Mouse (Mus musculus) urinary bladder, adult 18-20 months (tissue): ENCODE results near the gene Ctnnbl1.
A peak's percentile ranks its signal among the peaks of the same experiment; 100 is the strongest.

ENCODE experiments used
- DNase-seq, 2 experiments: peaks; one replicate each; pipeline ENCODE4 v3.0.0; 2022; ENCODE audit warnings: low spot score in 2 of 2, mixed read lengths in 2 of 2

The Ctnnbl1 gene

DNA sequence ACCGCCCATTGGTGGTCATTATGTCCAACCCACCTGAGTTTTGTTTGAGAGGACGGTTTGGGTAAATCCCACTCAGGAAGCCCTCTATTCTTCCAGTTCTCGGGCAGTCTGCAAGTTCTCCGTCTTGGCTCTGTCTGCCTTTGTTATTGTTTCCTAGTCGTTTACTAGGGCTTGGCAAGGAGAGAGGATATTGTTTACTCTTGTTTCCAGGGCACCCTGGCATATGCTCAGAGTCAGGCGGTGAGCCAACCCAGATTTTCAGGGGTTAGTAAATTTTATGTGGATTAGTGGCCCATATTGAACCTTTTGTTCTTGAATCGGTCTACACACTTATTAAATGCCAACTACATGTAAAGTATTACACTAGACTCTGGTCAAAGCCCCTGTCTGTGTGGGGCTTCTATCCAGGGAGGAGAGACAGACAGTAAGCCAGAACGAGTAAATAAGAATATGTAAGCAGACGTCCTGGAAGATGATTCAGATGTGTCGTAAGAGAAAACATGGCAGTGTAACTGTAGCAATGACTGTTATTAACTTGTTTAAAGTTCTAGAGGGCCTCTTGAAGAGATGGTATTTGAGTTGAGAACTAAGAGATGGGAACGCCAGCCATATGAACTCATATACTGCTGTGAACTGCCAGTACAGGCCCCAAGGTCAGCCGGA, 13.9 kb downstream of the Ctnnbl1 start:
- no peak for DNase-seq

DNA sequence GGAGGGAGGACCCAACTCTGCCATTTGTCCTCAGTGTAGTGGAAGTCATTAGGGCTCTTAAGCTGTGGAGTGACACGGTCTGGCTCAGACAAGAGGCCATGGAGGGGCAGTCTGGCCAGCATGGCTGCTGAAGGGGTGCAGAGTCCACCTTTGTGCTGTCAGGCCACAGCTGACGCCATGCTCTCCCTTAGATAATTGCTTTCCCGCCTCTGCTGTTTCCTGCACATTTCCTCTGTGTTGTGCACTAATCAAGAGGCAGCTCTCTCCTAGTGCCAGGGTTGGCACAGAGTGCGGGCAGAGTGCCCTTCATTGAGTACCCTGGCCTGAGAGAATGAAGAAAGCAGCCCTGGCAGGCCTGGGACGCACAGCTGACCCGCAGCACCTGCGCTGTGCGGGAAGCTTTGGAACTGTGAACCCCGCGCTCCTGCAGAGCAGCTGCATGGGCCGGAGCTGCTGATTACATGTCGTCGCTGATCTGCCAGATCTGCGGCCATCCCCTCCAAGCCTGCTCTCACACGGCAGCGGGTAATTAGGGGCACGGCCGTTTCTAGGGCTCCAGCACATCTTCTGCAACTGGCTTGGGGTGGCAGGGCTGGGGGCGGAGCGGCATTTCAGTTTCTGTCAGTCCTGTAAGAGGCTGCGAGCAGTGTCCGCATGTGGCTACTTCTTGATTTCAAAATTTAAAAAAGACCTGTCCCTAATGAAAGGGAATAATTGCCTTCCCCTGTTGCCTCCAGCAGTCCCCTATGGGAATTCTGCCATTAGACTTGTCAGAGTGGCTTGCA, 14.6 kb downstream of the Ctnnbl1 start:
- no peak for DNase-seq

DNA sequence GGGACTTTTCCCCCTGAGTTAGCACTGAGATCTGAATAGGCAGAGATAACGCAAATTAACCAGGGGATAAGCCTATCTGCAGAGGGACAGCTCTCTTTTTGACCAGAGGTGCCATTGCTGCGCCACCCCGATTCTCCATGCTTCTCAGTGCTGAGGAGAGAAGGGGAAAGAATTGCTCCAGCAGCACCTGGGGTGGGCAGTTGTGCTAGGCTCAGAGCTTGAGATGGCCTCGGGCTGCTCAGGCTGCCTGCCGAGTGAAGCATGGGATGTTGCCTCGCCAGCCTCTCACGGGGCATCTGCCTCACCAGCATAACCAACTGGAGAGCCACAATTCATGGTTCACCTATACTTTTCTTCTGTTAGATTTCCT, 15.2 kb downstream of the Ctnnbl1 start:
- DNase-seq, result no peak

- no peak for DNase-seq
Observed at GRCm38 (mm10) chr2:157755771-157756170, 18.6 kb downstream of the Ctnnbl1 start.

GRCm38 (mm10) chr2:157756193-157756592, 19.0 kb downstream of the Ctnnbl1 start:
- DNase-seq, result no peak

DNA sequence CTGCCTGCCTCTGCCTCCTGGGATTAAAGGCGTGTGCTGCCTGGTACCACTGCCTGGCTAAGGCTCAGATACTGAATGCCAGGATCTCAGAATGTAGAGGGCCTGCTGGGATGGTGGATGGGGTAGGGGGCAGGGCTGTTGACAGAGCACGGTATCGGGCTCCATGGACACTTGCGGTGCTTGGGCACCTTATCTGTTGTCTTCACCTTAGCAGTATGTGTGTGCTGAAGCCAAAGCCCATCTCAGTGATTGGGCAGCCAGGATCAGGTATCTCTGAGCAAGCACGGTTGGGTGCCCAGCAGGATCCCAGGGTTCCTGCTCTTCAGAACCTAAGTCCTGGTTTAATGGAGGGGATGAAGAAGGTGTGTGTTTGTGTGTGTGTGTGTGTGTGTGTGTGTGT, 21.2 kb downstream of the Ctnnbl1 start:
- no peak for DNase-seq

GRCm38 (mm10) chr2:157759717-157760116, 22.5 kb downstream of the Ctnnbl1 start:
- no peak for DNase-seq

DNA sequence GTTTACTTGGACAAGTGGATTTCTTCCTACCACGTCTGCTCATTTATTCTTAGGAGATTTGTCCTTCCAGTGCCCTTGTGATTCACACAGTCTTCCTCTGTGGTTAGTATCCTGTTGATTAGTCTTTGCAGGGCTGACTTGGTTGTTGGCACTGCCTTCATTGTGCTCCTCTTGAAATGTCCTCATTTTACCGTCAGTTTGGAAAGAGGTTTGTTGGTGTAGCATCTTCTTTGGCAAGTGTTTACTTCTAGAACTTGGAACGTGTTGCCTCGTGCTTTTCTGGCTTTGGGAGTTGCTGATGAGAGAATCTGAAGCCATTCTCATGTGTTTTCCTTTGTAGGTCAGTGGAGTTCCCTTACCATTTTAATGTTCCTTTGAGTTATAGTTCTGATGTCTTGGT, 25.7 kb downstream of the Ctnnbl1 start:
- DNase-seq, result no peak

DNA sequence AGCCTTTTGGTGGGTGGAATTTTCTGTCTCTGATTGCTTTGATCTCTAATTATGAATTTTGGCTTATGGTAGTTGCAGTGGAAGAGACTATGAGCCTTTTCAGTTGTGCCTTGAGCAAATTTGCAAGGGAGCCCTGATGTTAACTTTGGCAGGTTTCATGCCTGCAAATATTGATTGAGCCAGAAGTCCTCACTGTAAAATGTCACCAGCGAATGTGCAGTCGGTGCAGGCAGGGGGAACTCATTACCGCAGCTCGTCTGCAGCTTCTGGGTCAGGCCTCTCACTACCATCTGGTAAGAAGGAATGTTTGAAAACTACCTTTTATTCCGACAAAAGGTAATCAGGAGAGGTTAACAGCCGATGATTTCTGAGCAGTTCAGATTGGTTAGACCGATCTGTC, 29.4 kb downstream of the Ctnnbl1 start:
- no peak for DNase-seq

DNA sequence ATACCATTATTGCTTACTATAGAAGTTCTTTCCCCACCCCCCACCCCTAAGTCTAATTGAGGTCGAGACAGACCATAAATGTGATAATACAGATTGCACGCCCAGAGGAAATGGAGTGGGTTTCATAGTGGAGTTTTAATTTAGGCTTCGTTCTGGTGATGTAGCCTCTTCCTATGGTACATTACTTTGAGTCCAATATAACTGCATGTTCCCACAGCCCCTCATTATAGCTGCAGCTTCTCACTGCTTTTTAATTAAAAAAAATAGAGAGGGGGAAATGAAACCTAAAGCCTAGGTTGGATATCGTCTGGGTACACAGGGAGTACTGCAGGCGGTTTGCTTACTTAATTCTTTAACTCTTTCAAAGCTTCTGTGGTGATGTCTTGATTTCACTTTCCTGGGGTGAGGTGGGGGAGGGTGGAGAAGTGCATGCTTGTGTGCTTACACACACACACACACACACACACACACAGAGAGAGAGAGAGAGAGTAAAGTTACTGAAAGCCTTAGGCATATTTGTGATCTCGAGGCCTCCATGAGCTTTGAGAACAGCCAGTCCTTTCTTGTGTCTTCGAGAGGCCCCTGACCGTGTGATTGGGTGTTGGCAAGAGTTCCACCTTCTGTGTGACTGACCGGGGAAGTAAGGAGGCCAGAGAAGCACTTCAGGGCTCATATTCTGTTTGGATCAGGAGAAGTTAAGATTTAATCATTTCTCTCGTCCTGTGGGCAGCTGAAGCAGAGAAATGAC, 31.7 kb downstream of the Ctnnbl1 start:
- no peak for DNase-seq

DNA sequence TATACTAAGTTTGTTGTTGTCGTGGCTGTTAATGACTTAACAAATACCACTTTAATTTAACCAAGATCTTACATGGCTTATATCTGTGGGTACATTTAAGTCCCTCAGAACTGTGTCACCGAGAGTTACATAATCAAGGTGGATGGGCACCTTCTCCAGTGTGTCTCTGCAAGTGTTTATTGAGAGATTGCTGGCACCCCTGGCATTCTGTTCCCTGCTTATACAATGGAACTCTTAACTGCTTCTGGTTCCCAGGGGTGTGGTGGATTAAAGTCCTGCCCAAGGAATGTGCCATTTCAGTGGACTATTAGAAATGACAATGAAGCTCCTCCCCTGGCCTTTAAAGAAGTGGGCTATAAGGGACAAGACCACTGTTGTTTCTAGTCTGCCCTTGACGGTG, 33.6 kb downstream of the Ctnnbl1 start:
- DNase-seq, result no peak

DNA sequence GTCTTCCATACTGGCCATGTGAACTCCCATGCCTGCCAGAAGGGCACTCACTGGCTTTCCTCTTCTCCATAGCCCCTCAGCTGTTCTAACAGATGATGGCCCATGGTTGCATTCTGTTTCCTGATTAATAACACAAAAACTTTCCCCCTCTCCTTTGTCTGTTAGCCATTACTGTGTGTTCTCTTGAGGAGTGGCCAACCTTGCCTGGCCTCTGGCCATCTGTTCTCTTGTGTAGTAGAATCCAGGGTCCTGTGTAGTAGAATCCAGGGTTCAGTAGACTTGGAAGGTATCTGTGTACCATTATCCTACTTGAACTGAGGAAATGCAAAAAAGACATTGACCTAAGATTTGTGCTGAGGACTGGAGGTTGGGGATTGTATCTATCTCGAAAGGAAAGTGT, 36.5 kb downstream of the Ctnnbl1 start:
- no peak for DNase-seq

DNA sequence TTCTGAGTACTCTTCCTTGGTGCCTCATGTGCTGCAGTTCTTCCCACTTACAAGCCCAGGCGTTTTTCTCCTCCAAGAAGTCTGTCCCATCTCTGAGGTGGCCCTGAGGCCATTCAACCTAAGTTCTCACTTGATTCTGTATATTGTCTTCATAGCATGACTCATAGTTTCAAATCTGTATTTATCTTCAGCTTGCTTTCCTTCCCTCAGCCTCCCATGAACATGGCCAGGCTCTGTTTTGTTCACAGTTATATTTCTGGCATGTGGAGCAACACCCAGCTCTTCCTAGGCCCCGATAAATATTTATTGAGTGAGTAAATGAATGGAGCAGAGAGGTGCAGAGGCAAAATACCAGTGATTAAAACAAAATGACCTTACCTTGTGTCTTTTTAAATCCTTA, 38.8 kb downstream of the Ctnnbl1 start:
- DNase-seq, result no peak

GRCm38 (mm10) chr2:157780956-157781355, 43.8 kb downstream of the Ctnnbl1 start:
- no peak for DNase-seq

- DNase-seq, result no peak
Observed at GRCm38 (mm10) chr2:157783152-157783551, 46.0 kb downstream of the Ctnnbl1 start.

- no peak for DNase-seq
Observed at GRCm38 (mm10) chr2:157784238-157784637, 47.0 kb downstream of the Ctnnbl1 start.

DNA sequence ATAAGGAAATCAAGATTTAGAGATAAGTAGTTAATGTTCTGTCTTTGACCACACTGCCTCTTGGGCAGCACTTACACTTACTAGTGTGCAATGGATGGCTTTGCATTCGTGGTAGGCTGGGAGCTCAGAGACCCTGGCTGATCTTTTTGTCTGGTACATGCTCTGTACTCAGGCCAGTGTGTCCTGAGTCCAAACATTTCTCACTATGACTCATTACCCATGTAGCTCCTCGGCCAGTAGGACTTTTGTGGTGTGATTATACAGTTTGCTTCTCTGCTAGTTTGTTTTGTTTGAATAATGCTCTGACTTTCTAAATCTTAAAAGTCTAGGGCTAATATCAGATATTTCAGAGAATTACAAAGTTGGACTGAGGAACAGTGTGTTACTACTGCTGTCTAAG, 47.4 kb downstream of the Ctnnbl1 start:
- peak in 1 of 2 experiments; percentile 11 for DNase-seq

- no peak for DNase-seq
Observed at GRCm38 (mm10) chr2:157789226-157789625, 52.0 kb downstream of the Ctnnbl1 start.

DNA sequence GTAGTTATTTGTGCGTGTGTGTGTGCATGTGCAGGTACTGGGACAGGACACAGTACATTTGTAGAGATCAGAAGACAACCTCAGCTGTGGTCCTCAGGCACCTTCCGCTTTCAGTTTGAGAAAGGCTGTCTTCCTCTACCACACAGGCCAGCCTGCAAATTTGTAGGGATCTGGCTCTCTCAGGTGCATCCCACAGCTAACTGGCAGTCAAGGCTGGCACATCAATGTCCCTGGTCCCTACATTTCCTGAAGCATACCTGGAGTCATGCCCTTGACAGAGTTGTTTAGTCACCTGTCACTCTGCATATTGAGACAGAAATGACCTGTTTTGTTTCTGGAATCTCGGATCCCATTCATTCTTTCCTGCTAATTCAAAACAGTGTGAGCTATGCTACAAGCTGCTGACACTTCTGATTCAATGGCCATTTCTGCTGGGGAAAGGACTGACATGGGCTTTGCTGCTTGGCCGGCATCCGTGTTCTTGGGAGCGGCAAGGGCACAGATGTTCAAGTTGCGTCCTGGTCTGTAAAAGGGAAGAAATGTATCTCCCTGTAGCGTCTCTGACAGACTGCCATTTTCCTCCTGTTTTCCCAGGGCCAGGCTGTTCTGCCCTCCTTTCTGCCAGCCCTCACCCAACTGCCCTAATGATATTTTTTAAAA, 53.8 kb downstream of the Ctnnbl1 start:
- no peak for DNase-seq

DNA sequence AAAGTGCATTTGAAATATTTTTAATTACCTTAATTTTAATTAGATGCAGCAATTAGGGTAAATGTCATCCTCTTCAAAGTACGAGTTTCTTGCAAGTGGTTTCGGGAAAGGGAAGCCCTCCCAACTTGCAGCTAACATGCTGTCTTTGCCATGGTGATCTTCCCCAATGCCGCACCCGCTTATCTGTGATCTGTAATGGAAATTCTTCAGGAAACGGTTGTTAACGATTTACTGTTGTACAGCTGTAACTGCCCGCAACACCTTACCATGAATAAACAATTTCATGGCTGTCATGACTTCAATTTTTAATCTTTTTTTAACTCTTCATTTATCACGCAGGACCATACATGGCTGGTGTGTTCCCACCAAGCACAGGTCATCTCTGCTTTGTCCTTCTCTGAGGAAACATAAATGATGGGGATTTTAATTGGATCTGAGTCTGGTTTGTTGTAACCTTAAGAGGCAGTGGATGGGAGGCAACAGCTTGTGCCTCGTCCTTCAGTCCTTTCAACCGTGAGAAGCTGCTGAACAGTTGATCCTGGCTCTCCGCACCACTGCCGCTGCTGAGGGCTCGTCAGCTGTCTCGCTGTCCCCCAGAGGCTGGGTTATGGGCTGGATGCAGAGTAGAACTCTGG, 54.4 kb downstream of the Ctnnbl1 start:
- DNase-seq, result no peak

DNA sequence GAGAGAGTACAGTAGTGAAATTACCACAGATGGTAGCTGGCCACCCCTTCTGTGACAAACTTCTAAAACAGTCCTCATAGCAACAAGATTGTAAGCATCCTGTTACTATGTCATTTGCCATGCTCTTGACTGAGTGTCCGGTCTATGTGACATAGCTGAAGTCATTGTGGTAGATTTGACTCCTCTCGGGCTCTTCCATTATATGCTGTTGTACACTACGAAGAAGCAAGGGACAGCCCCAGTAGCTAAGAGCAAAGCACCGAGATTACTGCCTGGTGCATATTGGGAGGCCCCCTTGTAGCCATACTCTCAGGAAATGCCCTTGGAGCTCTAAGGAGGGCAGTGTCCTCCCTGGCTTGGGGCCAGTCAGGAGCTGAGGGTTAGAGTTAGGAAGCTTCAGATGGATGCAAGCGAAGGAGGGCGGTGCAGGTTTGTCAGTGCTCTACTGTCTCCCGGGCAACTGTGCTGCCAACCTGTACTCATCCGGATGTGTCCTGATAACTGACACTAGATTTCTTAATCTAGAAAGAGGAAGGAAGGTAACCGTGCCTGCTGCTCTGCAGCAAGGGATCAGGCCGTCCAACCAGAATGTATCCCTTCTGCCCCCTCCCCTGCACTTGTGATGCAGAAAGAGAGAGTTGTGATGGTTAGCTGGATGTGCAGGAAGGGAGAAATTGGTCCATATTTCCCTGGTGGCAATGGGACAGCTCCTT, 55.8 kb downstream of the Ctnnbl1 start:
- no peak for DNase-seq
